Mouse (Mus musculus) heart, adult 18-20 months (tissue): ENCODE results near the gene Ccdc12. TPM values are rescaled to one million over a fixed set of nuclear protein-coding genes. Genes with fewer than 3 reads are reported as not detected.

Experiments
- DNase-seq, 2 experiments: peaks; one replicate each; pipeline ENCODE4 v3.0.0; 2021 to 2022; ENCODE audit warnings: mixed read lengths in 1 of 2
- total RNA-seq, 2 experiments: library from RNA; stranded (reverse); gene quantifications; 2 replicates each; pipeline ENCODE4 v1.2.3; 2021

Ccdc12 gene
- total RNA-seq, 2 experiments from 2014 or later, result 57.3 to 61.5 TPM

- DNase-seq, result no peak
Measured at GRCm38 (mm10) chr9:110644295-110644694, 12.0 kb upstream of the Ccdc12 start.

- DNase-seq, result peak in 1 of 2 experiments; percentile 49
Measured at GRCm38 (mm10) chr9:110645219-110645618, 11.1 kb upstream of the Ccdc12 start.

- DNase-seq, result no peak
Measured at GRCm38 (mm10) chr9:110649775-110650174, 6.5 kb upstream of the Ccdc12 start.

- DNase-seq, result peak; percentile 61 to 81
Measured at GRCm38 (mm10) chr9:110651931-110652722, 4.2 kb upstream of the Ccdc12 start.

GRCm38 (mm10) chr9:110652963-110653654 is 3.2 kb upstream of the Ccdc12 start:
- DNase-seq, result no peak

DNA sequence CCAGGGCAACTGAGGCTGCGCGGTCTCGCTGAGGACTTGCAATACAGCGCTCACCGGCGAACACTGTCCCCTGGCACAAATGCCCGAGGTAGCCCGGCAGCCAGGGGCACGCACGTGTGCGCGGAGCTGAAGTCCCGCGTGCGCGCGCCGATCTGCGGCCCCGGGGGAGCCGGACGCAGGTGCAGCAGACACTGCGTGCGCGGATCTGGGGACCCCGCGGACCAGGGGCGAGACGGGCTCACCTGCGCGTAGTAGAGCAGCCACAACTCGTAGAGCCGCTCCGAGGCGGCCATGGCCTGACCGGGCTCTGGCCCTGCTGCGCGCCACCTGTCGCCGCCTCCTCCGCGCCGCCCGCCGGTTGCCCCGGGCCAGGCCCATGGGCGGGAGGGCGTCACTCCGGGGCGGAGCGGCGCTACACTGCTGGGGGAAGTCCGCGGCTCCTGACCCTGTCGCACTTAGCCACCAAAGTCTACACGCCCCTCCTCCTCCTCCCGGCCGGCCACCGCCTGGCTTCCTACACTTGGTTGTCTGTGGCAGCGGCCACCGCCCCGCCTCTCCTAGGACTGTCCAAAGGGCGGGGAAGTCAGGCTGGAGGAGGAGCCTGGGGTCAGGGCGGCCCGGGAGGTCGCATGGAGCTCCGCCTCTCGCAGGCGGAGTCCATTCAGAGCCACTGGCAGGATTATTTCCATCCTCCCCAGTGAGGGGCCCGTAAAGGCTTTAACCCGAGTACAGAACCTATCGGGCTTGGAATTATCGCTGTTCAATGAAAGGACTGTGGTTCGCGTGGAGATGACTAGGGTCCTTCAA is 2.4 kb upstream of the Ccdc12 start, which contains the start of gene Nbeal2:
Gene Nbeal2 (minus strand): TSS at position 507 of the 807 bp plus-strand sequence.
- peak; percentile 95 to 99 for DNase-seq

- no peak for DNase-seq
Measured at GRCm38 (mm10) chr9:110654726-110655650, 1.3 kb upstream of the Ccdc12 start.

- no peak for DNase-seq
Measured at GRCm38 (mm10) chr9:110655651-110656007, 674 bp upstream of the Ccdc12 start.

- DNase-seq, result peak; percentile 73 to 84
Measured at GRCm38 (mm10) chr9:110657474-110658078, 1.3 kb downstream of the Ccdc12 start.

DNA sequence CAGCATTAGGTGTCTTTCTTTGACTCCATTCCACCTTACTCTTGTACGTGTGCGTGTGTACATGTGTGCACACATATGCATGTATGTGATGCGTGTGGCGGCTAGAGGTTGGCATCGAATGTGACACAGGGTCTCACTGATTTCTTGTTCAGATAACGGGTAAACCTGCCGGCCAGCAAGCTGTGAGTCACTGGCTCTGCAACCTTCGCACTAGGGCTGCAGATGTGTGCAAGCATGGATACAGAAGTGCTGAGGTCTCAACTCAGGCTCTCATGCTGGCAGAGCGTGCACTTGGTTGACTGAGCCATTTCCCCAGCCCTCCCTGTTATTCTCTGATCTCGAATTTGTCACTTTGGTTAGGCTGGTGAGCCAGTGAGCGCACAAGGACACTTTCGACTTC is 3.2 kb downstream of the Ccdc12 start:
- no peak for DNase-seq

DNA sequence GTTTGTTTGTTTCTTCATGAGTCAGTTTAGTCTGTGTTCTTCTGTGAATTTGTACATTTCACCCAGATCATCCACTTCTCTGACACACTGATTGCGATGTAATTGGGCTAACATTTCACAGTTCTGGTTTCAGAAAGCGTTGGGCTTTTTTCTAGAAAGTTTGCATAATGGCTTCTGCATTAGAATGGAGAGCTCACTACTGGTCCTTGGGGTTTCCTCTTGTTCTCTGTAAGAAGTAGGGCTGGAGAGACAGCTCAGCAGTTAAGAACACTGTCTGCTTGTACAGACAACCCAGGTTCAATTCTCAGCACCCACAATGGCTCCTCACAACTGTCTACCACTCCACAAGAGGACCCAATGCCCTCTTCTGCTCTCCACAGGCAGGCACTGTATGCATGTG is 3.9 kb downstream of the Ccdc12 start:
- DNase-seq, result no peak

DNA sequence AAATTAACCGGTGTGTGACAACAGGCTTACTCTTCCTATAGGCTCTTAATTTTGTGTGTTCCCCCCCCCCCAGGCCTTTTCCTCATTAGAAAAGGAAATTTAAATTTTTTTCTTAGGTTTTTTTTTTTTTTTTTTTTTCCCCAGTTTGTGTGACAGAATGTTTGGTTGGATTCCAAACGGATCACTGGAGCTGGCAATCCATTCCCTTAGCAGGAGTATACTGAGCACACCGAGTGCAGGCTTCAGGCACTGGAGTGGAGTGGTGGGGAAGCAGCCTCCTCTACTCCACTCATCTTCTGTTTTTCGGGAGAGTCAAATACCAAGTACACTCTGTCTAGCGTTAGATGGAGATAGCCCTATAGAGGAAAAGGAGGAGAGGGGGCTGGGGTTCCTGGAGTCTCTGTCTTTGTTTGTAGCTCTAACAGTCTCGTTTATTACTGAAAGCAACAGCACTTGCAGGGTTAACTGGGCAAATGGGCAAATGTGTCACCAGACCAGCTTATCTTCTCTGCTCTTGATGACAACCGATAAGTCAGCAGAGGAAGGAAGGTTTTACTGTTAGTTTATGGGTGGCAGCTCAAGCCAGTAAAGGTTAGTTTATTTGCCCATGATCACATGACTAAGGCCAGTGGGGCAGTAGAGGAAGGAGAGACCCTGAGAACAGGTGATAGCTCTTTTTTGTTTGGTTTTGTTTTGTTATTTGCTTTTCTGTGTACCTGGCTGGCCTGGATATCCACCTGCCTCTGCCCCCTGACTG is 4.7 kb downstream of the Ccdc12 start:
- DNase-seq, result no peak

- no peak for DNase-seq
Measured at GRCm38 (mm10) chr9:110662844-110663243, 6.5 kb downstream of the Ccdc12 start.

- peak; percentile 56 to 76 for DNase-seq
Measured at GRCm38 (mm10) chr9:110665912-110666311, 9.6 kb downstream of the Ccdc12 start.

- DNase-seq, result no peak
Measured at GRCm38 (mm10) chr9:110666374-110666773, 10.1 kb downstream of the Ccdc12 start.

DNA sequence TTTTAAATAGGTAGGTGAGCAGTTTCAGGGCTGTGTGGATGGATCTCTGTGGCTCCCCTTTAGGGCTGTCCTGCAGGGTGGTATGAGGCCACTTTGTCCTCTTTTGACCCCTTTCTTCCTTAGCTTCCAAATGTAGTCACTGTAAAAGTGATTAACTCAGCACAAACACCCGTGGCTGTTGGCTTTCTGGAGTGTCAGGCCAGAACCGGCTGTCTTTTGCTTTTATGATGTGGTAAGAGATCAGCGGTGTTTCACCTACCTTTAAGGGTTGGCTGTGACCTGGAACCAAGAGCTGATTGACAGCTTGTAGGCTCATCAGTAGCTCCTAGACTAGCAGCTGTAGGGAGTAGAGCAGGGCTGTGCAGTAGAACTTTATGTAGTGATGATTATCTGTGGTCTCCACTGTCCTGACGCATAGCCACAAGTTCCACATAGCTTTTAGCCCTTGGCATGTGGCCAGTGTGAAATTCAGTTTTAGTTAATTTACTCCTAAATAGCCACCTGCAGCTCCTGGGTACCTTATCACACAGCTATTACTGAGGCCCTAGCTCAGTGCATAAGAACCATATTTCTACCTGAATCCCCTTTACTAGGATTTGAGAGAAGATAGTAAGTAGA is 11.0 kb downstream of the Ccdc12 start:
- DNase-seq, result no peak

GRCm38 (mm10) chr9:110668601-110669293 is 12.4 kb downstream of the Ccdc12 start:
- DNase-seq, result no peak

DNA sequence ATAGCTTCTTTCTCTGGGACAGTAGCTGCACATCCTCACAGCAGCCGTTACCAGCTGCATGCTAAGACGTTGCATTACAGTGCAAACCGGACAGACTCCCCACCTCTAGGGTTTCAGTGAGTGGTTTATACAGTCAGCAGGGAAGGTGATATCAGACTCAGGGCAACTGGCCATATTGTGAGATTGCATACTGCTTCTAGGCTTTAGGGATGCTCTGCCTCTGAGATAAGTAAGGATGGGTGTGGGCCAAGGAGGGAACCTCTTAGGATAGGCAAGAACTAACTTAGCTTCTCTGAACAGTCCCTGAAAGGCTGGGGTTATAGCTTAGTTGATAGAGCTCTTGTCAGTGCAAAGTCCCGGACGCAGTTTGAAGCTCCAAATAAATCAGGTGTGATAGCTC is 13.5 kb downstream of the Ccdc12 start:
- no peak for DNase-seq

DNA sequence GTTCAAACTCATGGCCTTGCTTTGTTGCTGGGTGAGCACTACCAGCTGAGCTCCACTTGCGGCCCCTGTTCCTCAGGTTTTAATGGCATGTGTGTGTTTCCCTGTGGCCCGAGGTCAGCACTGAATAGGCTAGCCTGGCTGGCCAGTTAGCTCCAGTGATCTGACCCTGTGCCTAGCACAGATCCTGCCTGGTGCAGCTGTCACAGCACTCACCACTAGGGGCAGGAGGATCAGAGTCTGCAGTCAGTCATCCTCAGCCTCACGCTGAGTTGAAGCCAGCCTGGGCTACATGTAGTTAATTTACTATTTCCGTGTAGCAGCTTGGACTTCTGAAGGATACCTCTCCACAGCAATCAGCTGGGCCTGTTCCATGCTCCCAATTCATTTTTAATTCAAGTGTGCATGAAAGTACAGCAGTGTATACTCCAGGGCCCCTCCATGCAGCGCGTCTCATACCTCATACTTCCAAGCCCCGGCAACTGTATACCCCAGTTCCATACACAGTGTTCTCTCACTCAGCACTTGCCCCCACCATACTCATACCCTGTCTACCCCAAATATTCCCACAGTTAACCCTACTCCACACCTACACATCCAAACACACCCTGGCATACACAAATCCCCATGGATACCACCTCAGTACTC is 16.3 kb downstream of the Ccdc12 start:
- DNase-seq, result peak; percentile 61 to 63
